Mouse (Mus musculus): ENCODE results near the gene Rsf1.

Rsf1 gene

GRCm38 (mm10) chr7:97632897-97633296 is 53.2 kb downstream of the Rsf1 start:
- DNase-seq, result no peak

- no peak for DNase-seq
Measured at GRCm38 (mm10) chr7:97645060-97645459, 65.4 kb downstream of the Rsf1 start.

- no peak for DNase-seq
Measured at GRCm38 (mm10) chr7:97647656-97648055, 68.0 kb downstream of the Rsf1 start.

- no peak for DNase-seq
Measured at GRCm38 (mm10) chr7:97650729-97651128, 71.0 kb downstream of the Rsf1 start.

- DNase-seq, result no peak
Measured at GRCm38 (mm10) chr7:97656144-97656543, 76.5 kb downstream of the Rsf1 start.

- no peak for DNase-seq
Measured at GRCm38 (mm10) chr7:97661634-97662033, 81.9 kb downstream of the Rsf1 start.

DNA sequence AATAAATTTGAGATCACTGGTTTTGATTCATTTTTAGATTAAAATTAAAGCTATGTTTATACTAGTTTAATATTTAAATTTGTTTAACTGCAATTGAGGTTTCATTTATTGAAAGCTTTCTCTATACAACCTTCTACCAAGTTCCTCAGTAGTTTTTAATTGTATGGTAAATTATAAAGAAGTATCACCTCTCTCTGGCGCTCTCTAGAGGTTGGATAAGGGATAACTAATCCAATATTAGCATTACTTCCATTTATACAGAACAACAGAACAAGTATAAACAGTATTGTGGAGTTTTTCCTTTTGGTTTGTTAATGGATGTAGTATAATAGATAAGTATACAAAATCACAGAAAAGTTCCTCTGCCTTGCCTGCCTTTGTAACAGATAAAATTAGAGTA is 99.5 kb downstream of the Rsf1 start:
- no peak for DNase-seq

GRCm38 (mm10) chr7:97687831-97688230 is 108.1 kb downstream of the Rsf1 start:
- no peak for DNase-seq

DNA sequence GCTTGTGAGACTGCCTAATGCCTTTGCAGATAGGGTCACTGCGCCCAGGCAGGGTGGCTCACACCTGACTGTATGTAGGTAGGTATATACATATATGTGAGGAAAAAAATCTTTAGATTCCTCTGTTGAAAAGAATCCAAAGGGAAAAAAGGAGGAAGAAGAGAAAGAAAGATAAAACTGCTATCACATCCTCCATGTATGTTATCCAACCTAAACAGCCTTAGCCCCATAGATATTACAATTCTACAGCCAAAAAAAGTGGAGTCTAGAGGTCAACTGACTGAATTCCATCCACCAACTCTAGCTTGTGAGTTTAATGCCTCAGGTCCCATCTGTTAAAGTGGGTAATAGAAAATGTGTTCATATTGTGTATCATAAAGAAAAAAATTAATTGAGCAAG is 115.8 kb downstream of the Rsf1 start:
- no peak for DNase-seq

DNA sequence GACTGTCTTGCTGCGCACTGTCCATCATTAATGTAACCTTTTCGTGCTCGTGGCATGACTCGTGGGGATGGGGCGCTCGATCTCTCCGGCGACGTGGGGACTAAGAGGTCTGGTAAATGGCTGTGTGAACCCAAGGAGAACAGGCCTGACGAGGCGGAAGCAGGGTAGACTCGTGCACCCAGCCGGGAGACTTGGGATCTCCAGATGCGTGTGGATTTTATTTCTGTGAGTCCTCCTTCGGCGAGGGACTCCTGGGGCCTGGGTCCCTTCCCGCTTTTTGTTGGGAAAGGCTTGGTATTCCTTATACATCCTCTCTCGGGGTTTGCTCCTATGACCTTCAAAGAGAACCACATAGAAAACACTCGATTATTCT is 116.4 kb downstream of the Rsf1 start:
- DNase-seq, result no peak

DNA sequence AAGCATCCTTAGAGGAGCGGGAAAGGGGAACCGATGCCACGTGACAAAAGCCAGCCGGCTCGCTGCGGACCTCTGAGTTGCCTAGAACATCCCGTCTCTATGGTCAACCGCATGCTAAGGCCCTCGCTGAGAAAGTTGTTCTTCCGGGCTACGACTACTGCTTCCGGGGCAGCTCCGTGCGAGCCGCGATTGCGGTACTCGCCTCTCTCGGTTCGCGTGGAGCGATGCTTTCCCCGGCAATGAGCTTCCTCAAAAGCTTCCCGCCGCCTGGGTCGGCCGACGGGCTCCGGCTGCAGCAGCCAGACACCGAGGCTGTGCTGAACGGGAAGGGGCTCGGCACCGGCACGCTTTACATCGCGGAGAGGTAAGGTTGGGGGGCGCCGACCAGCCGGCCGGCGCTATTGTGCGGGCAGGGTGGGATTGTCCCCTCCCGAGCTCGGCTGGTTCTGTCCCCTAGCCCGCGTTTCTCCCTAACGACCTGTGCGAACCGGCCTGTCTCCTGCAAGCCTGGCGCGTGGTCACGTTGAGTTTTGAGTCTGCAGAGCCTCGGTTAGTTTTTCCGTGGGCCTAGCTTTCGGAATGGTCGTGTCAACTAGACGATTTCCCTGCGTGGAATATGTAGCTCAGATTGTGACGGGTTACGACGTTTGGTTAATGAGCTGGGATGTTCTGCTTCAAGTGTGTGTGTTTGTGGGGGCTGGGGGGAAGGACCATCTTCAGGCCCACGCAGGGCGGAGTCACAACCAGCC is 117.0 kb downstream of the Rsf1 start, which contains the start of gene Clns1a:
Clns1a (plus strand) TSS at position 129 of the 749 bp plus-strand sequence.
- DNase-seq, result peak; percentile 95

DNA sequence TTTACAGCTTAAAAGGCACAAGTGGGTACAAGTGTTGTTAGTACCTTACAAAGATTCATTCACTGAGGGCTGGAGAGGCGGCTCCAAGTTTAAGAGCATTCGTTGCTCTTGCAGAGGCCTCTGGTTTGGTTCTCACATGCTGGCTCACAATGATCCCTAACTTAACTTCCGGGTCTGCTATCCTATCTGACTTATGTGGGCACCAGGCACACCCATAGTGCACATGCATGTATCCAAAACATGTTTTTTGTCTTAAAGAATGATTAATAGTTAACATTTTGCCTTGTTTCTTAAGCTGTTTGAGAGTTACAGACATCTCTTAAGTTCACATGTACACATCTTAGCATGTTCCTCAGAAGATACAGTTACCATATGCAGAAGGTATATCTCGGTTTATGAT is 120.5 kb downstream of the Rsf1 start:
- DNase-seq, result no peak

GRCm38 (mm10) chr7:97701106-97701505 is 121.4 kb downstream of the Rsf1 start:
- DNase-seq, result no peak

DNA sequence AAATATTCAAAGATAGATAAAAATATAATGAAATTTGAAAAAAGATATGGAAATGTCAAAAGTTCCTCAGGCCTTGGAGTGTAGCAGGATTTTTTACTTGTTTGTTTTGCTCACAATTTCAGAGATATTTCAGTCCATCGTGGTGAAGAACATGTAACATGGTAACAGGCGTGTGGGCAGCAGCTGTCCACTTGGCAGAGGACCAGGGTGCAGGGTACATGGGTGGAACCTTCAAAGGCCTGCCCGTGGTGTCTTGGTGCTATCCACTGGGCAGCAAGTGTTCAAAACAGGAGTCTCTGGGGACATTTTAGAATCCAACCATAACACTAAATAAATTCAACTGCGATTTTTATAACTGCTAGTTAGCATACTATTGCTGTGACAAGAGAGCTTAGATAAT is 127.4 kb downstream of the Rsf1 start:
- no peak for DNase-seq

GRCm38 (mm10) chr7:97707809-97708208 is 128.1 kb downstream of the Rsf1 start:
- no peak for DNase-seq

GRCm38 (mm10) chr7:97709204-97709603 is 129.5 kb downstream of the Rsf1 start:
- no peak for DNase-seq

GRCm38 (mm10) chr7:97714651-97715050 is 135.0 kb downstream of the Rsf1 start:
- DNase-seq, result no peak

GRCm38 (mm10) chr7:97717326-97717725 is 137.6 kb downstream of the Rsf1 start:
- no peak for DNase-seq

- DNase-seq, result no peak
Measured at GRCm38 (mm10) chr7:97719078-97719477, 139.4 kb downstream of the Rsf1 start.

GRCm38 (mm10) chr7:97720109-97720508 is 140.4 kb downstream of the Rsf1 start:
- DNase-seq, result no peak

- no peak for DNase-seq
Measured at GRCm38 (mm10) chr7:97722278-97722918, 142.7 kb downstream of the Rsf1 start.

- no peak for DNase-seq
Measured at GRCm38 (mm10) chr7:97723646-97724538, 144.2 kb downstream of the Rsf1 start.

GRCm38 (mm10) chr7:97725401-97725800 is 145.7 kb downstream of the Rsf1 start:
- DNase-seq, result no peak

DNA sequence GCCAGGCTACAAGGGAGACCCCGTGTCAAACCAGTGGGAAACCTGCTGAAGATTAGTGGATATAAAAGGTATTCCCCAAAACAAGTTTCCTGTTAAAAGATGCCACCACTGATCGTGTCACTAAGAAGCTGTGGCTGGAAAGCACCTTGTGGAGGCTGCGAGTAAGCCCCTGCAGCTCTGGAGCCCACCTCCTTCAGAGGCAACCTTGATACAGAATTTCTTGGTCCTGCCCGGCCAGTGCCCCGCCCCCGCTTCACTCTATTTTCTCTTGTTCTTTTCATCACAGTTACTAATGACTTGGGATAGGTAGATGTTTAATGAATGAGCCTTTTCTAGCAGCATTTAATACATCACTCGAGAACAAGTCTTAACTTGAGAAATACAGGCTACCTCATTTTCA is 146.4 kb downstream of the Rsf1 start:
- no peak for DNase-seq

All from lung, postnatal 14 days (tissue).